10 mouse cellular contexts compared by ENCODE assay signal in genomic region chr7:80832191-80832590, GRCm38 (mm10). TPM values are rescaled to one million over a fixed set of nuclear protein-coding genes. Genes with fewer than 3 reads are reported as not detected.
A peak's percentile ranks its signal among the peaks of the same experiment; 100 is the strongest.
DNase-seq lines count a peak whose midpoint lies in the region; ATAC-seq and TF ChIP-seq lines count a peak whose summit lies in the region.
"Had no signal": no experiment of that assay in that cellular context is flagged by ENCODE, and none has a peak within 500 bp of the region (broad histone marks: within the 10 kb centered on the region; RNA-seq: fewer than 3 reads in every experiment).

No protein-coding gene starts in this region.

- WGBS in hindbrain, postnatal 0 days, result 37% methylated on average over 4 of the region's 4 CpGs
- WGBS in hindbrain, embryonic 12.5 days, result 51% methylated on average over 4 of the region's 4 CpGs
- WGBS in intestine, postnatal 0 days, result 39% methylated on average over 4 of the region's 4 CpGs
- WGBS in hindbrain, embryonic 13.5 days, result 58% methylated on average over 4 of the region's 4 CpGs

- ATAC-seq in hindbrain, postnatal 0 days, result no peak
- ATAC-seq in hindbrain, embryonic 12.5 days (ENCODE audit: low FRiP score), result no peak
- ATAC-seq in intestine, postnatal 0 days, result no peak
- no peak for ATAC-seq in hindbrain, embryonic 13.5 days (ENCODE audit: low FRiP score)

- no peaks in the 10 kb centered on the region for H3K9me3 ChIP-seq in hindbrain, postnatal 0 days (ENCODE audit: low read length)
- H3K9me3 ChIP-seq in hindbrain, embryonic 12.5 days (replicated peaks), result no peaks in the 10 kb centered on the region
- H3K9me3 ChIP-seq in intestine, postnatal 0 days (ENCODE audit: control insufficient read depth), result no peaks in the 10 kb centered on the region
- H3K9me3 ChIP-seq in hindbrain, embryonic 13.5 days, result no peaks in the 10 kb centered on the region
- H3K9me3 ChIP-seq: megakaryocyte, embryonic 14.5 days had no signal

- no peak overlapping the region for H3K4me2 ChIP-seq in hindbrain, postnatal 0 days (ENCODE audit: low read depth, low read length)
- no peak overlapping the region for H3K4me2 ChIP-seq in hindbrain, embryonic 12.5 days (replicated peaks)
- no peak overlapping the region for H3K4me2 ChIP-seq in intestine, postnatal 0 days (replicated peaks; ENCODE audit: low read depth)
- H3K4me2 ChIP-seq in hindbrain, embryonic 13.5 days, result no peak overlapping the region

- no peaks in the 10 kb centered on the region for H3K36me3 ChIP-seq in hindbrain, postnatal 0 days (ENCODE audit: insufficient read depth, low read length)
- H3K36me3 ChIP-seq in hindbrain, embryonic 12.5 days, result no peaks in the 10 kb centered on the region
- no peaks in the 10 kb centered on the region for H3K36me3 ChIP-seq in intestine, postnatal 0 days (ENCODE audit: control insufficient read depth, insufficient read depth)
- no peaks in the 10 kb centered on the region for H3K36me3 ChIP-seq in hindbrain, embryonic 13.5 days

- no peak for TF ChIP-seq CTCF in hindbrain, postnatal 0 days (IDR thresholded peaks at IDR 0.05; ENCODE audit: low read depth)
- no peak for TF ChIP-seq CTCF in bone marrow macrophage, adult 2 months (IDR thresholded peaks at IDR 0.05; ENCODE audit: low read depth, low read length)
- TF ChIP-seq CTCF in intestine, postnatal 0 days (IDR thresholded peaks at IDR 0.05; ENCODE audit: low read depth), result no peak

- TF ChIP-seq POLR2A in bone marrow macrophage, adult 2 months (IDR thresholded peaks at IDR 0.05; ENCODE audit: borderline replicate concordance, low read depth, low read length), result no peak

- no peak overlapping the region for H3K9ac ChIP-seq in hindbrain, postnatal 0 days (replicated peaks; ENCODE audit: low read length)
- H3K9ac ChIP-seq in hindbrain, embryonic 12.5 days, result no peak overlapping the region
- no peak overlapping the region for H3K9ac ChIP-seq in intestine, postnatal 0 days (ENCODE audit: low read depth, low read length)
- H3K9ac ChIP-seq in hindbrain, embryonic 13.5 days, result no peak overlapping the region

- peak; percentile 52 for DNase-seq in hindbrain, postnatal 0 days (ENCODE audit: low spot score)
- peak; percentile 74 to 76 for DNase-seq in kidney, postnatal 25 days
- peak; percentile 79 to 86 for DNase-seq in spleen, postnatal 36 days (ENCODE audit: low spot score in 2 of 2)
- DNase-seq in ovary, postnatal 14 days (ENCODE audit: low spot score), result no peak

- H3K4me3 ChIP-seq in hindbrain, postnatal 0 days (ENCODE audit: low read length), result no peak overlapping the region
- no peak overlapping the region for H3K4me3 ChIP-seq in hindbrain, embryonic 12.5 days
- H3K4me3 ChIP-seq in bone marrow macrophage, adult 2 months (ENCODE audit: insufficient read depth, low read length), result no peak overlapping the region
- H3K4me3 ChIP-seq in intestine, postnatal 0 days (ENCODE audit: low read depth, low read length), result no peak overlapping the region
- no peak overlapping the region for H3K4me3 ChIP-seq in hindbrain, embryonic 13.5 days
- H3K4me3 ChIP-seq: erythroblast, embryonic 14.5 days had no signal

- no peaks in the 10 kb centered on the region for H3K4me1 ChIP-seq in hindbrain, postnatal 0 days (ENCODE audit: insufficient read depth, low read length)
- H3K4me1 ChIP-seq in hindbrain, embryonic 12.5 days, result peaks cover 3% of the 10 kb centered on the region
- H3K4me1 ChIP-seq in bone marrow macrophage, adult 2 months (ENCODE audit: control insufficient read depth, insufficient read depth, low read length), result peaks cover 65% of the 10 kb centered on the region
- no peaks in the 10 kb centered on the region for H3K4me1 ChIP-seq in intestine, postnatal 0 days (replicated peaks; ENCODE audit: control insufficient read depth, insufficient read depth, low read length)
- peaks cover 4% of the 10 kb centered on the region; the same call in 1 of the 2 replicates for H3K4me1 ChIP-seq in hindbrain, embryonic 13.5 days (replicated peaks)

- H3K27me3 ChIP-seq in hindbrain, postnatal 0 days (ENCODE audit: insufficient read depth, low read length), result no peaks in the 10 kb centered on the region
- H3K27me3 ChIP-seq in hindbrain, embryonic 12.5 days, result no peaks in the 10 kb centered on the region
- no peaks in the 10 kb centered on the region for H3K27me3 ChIP-seq in intestine, postnatal 0 days (replicated peaks; ENCODE audit: control insufficient read depth, insufficient read depth, low read length)
- H3K27me3 ChIP-seq in hindbrain, embryonic 13.5 days, result no peaks in the 10 kb centered on the region

- H3K27ac ChIP-seq in hindbrain, postnatal 0 days, result no peak overlapping the region
- no peak overlapping the region for H3K27ac ChIP-seq in hindbrain, embryonic 12.5 days
- H3K27ac ChIP-seq in bone marrow macrophage, adult 2 months (ENCODE audit: insufficient read depth, low read depth, low read length), result peak overlapping the region; percentile 45; the same call in 1 of the 2 replicates
- H3K27ac ChIP-seq in intestine, postnatal 0 days (ENCODE audit: low read depth, low read length), result no peak overlapping the region
- H3K27ac ChIP-seq in hindbrain, embryonic 13.5 days, result no peak overlapping the region

RNA-seq across cellular contexts. Expression of gene Iqgap1, which starts 6.4 kb away (rescaled TPM):
- 23.5 and 29.4 TPM in 2 replicates for total RNA-seq in hindbrain, postnatal 0 days (2014; rRNA removed)
- 15.7 and 16.6 TPM in 2 replicates for polyA plus RNA-seq in hindbrain, postnatal 0 days (2015; fragmentation: Nextera tagmentation; extraction: Ambion mirVana)
- polyA plus RNA-seq in hindbrain, embryonic 12.5 days (2016; fragmentation: Nextera tagmentation; extraction: Ambion mirVana), result 40.1 and 40.2 TPM in 2 replicates
- polyA plus RNA-seq in bone marrow macrophage, adult 2 months (2012; ENCODE audit: insufficient read depth, insufficient read length, missing spikeins), result 243 and 284 TPM in 2 replicates
- polyA plus RNA-seq in intestine, postnatal 0 days (2015; fragmentation: Nextera tagmentation; extraction: Ambion mirVana), result 32.3 and 34.1 TPM in 2 replicates
- 21.1 and 23.6 TPM in 2 replicates for polyA plus RNA-seq in hindbrain, embryonic 13.5 days (2015; fragmentation: Nextera tagmentation; extraction: Ambion mirVana)

RNA-seq across cellular contexts. Expression of gene Zscan2, which starts 28.5 kb away (rescaled TPM):
- total RNA-seq in hindbrain, postnatal 0 days (2014; rRNA removed), result 19.9 and 22.2 TPM in 2 replicates
- 2.2 and 2.5 TPM in 2 replicates for polyA plus RNA-seq in hindbrain, postnatal 0 days (2015; fragmentation: Nextera tagmentation; extraction: Ambion mirVana)
- polyA plus RNA-seq in hindbrain, embryonic 12.5 days (2016; fragmentation: Nextera tagmentation; extraction: Ambion mirVana), result 4.6 and 5.9 TPM in 2 replicates
- polyA plus RNA-seq in bone marrow macrophage, adult 2 months (2012; ENCODE audit: insufficient read depth, insufficient read length, missing spikeins), result 2.1 and 3.6 TPM in 2 replicates
- 0.68 and 0.80 TPM in 2 replicates for polyA plus RNA-seq in intestine, postnatal 0 days (2015; fragmentation: Nextera tagmentation; extraction: Ambion mirVana)
- 5.3 and 5.8 TPM in 2 replicates for polyA plus RNA-seq in hindbrain, embryonic 13.5 days (2015; fragmentation: Nextera tagmentation; extraction: Ambion mirVana)
